Mouse (Mus musculus): ENCODE measurements at regions not wholly inside any gene's neighbourhood (a gene's known extent, or its start where the extent isn't known, plus 50 kb on each side); places are given as distances from the start of the nearest gene placed in this dataset.

DNA sequence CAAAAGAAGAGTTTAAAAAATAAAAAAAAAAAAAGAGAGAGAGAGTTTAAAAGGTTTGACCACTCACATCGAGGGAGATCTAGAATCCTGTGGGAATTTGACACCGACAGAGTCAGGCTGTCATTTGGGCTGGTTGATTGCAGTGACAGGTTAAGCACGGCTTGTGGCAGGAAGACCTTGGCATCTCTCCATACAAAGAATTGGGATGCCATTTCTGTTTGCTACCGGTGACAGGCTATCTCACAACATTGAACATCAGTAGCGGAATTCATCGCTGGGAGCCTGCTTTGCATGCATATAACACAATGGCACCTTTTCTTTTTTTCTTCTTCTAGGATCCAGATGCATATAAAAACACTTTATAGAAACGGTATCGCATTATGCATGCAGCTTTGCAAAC lies 53.7 kb upstream of the Gm26657 start:
- DNase-seq (ENCODE audit: extremely low read depth, insufficient read length, low spot score) = no peak

DNA sequence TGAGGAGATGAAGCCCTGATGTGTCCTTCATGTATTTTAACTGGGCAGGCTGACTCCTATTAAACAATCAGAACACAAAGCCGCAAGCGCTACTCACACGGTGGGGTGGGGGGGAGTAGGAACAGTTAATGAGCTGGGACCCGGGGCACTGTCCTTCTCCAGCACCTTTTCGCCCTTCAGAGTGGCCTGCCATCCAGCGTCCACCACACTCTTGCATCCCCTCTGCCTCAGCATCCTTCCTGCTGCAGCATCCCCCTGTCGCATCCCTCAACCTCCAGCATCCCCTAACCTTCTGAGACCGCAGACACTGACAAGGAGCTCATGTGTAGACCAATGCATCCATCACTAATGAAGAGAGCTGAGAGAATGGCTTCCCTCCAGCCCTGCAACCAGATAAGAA lies 54.2 kb upstream of the Gm26657 start:
- no peak for DNase-seq (ENCODE audit: extremely low read depth, insufficient read length, low spot score)

DNA sequence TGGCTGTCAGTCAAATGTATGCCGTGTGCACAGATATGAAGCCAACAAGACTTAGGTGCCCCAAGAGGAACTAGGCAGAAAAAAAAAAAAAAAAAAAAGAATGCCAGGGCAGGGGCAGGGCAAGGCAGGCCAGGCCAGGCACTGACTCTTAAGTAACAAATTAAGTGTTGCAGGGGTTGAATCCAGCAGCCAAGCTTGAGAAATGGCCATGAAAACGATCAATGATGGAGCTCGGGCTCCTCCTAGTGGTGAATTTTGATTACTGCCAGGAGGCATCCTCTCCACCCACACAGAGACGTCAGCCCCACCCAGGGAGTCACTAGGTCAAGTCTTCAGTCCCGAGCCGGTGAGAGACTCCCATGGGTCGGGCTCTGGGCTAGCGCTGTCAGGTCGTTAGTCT lies 54.7 kb upstream of the Gm26657 start:
- DNase-seq (ENCODE audit: extremely low read depth, insufficient read length, low spot score) = peak; percentile 66

DNA sequence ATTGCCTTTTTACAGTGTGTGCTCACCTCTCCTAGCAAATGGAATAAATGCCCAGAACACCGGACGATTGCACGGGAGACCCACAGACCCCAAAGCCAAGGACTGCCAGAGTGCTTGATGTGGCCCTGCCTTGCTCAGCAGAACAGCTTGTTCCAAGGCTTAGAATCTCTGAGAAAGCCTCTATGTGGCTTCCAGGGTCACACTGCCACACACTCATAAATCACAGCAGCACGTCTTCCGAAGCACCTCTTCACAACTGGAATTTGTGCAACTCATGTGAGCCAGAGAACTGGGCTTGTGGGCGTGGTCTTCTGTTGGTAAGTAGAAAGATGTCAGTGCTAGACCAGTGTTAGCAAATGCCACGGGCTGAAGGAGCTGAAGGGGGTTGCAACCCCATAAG lies 55.8 kb upstream of the Gm26657 start:
- no peak for DNase-seq (ENCODE audit: extremely low read depth, insufficient read length, low spot score)

DNA sequence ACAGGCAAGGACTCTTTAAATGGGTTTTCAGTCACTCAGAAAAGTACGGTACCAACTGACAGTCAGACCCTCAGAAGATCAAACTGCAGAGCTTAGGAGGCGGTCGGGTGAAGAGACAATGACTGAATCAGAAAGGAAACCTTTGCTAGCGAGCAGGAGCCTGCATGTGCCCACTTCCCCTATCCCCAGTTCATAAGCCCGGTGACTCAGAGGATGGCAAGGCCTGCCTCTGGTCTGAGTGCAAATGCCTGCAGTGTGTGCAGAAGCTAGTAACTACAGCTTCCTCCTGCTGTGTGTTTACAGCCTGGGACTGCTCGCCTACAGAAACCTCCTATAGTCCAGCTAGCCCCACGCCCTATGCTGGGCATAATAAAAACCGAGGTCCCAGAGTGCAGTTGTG lies 58.7 kb upstream of the Gm26657 start:
- no peak for DNase-seq (ENCODE audit: extremely low read depth, insufficient read length, low spot score)

DNA sequence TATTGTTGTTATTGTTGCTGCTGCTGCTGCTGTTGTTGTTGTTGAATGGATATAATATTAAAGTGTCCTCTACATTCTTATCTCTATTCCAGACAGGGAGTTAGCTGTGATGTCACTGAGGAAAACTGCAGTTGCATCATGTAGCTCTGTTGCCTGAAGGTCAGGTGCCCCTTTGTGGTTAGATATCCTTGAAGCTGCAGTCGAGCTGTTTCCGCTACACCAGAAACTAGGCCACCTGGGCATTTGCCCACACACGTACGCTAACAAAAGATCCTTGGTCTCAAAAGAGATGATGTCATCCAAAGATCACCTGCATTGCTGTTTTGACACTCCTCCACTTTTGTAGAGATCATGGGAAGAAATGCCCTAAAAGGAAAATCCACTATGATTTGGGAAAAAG lies 66.0 kb upstream of the Gm26657 start:
- DNase-seq (ENCODE audit: extremely low read depth, insufficient read length, low spot score) = no peak

DNA sequence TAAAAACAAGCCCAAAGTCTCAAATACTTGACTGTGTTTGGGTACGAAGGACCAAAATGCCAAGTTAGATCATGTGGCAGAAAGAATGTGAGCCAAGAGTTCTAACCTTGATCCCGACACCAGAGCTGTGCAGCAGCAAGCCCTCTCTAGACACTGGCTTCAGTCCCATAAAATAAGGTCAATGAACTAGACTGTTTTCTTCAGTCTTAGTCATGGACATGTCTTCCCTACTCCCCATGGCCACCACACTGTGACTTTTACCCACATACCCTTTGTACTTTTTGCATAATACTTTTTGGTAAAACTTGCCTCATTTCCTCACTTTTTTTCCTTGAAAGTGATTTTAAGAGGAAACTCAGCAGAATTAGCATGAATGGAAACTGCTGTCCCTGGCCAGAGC lies 74.9 kb upstream of the Gm26657 start:
- no peak for DNase-seq (ENCODE audit: extremely low read depth, insufficient read length, low spot score)

DNA sequence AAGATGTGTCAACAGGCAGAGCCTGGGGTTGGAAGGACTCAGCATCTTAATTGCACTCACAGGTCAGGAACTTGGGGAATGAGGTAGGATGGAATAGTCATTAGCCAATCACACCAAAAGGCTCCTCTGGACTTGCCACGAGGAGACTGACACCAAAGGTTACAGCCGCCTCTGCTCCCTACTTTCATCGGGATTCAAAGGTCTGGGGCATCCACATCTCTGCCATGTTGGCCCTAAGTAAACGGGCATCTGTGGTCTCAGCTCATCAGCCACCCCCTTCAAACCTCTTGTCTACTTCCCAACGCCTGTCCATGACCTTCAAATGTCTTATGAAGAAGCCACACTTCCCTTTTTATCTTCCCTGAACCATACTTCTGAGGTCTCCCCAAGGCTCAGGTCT lies 78.1 kb upstream of the Gm26657 start:
- no peak for DNase-seq (ENCODE audit: extremely low read depth, insufficient read length, low spot score)

DNA sequence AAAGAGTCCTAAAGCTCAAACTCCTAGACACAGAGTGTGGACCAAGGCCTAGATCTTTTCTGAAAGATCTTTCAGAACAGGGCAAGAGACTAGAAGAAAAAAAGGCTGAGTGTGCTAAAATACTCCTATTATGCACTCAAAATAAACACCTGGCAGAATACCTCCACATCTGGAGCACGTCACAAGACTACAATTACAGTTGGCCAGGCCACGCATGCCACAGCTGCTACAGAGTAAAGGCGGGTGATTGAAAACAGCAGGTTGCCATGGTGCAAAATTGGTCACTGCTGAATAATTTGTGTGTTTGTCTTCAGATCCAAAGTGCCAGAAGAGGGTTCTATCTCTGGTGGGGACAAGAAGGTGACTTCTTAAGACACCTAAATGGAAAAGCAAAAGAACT lies 82.8 kb upstream of the Gm26657 start:
- DNase-seq (ENCODE audit: extremely low read depth, insufficient read length, low spot score) = no peak

DNA sequence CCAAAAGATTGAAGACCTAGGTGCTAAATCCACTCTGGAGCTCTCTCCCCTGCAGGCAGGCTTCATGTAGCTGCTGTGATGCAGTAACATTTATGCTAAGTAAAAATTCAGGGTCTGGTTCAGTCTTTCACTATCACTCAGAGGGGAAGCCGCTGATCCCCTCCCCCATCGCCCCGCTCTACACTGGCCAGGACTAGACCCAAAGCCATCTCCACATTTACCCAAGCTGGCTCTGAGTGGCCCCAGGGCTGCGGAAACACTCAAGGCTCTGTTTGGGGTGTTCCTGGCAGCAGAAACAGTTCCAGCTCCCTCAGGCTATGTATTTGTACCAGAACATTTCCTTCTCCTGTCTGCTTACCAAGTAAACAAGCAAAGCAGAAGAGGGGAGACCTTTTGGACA lies 85.5 kb upstream of the Gm26657 start:
- DNase-seq (ENCODE audit: extremely low read depth, insufficient read length, low spot score) = no peak

DNA sequence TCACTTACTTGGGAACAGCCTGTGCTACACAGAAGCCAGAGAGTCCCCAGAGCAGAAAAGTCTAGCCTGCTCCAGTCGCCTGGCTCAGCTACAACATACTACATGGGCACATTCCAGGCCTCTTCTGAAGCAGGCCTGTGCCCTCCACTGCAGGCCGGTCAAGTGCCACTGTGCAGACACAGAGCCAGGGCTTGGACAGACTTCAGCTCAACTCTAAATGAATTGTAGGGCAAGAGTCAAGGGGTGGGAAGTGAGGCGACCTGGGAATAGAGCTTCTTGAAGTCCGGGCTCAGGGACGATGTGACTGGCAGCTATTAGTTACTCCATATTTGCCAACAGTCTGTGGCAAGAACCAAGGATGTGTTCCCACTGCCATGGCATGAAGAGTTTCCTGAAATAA lies 87.1 kb upstream of the Gm26657 start:
- no peak for DNase-seq (ENCODE audit: extremely low read depth, insufficient read length, low spot score)

DNA sequence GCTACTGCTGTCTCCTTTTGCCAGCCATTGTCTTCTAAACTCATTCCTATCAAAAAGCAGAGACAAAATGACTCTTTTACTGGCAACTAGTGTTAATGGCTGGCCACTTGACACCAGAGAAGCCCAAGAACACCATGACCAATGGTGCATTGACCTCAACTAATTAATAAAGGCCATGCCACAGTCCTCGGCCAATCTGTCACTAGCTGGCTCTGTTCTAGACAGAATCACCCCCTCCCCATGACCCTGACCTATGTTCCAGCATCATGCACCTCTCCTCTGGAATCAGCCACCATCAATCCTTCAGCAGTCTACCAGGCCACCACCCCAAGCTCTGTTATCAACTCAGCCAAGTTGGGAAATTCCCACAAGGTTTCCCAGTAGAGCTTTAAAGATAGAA lies 90.1 kb upstream of the Gm26657 start:
- no peak for DNase-seq (ENCODE audit: extremely low read depth, insufficient read length, low spot score)

DNA sequence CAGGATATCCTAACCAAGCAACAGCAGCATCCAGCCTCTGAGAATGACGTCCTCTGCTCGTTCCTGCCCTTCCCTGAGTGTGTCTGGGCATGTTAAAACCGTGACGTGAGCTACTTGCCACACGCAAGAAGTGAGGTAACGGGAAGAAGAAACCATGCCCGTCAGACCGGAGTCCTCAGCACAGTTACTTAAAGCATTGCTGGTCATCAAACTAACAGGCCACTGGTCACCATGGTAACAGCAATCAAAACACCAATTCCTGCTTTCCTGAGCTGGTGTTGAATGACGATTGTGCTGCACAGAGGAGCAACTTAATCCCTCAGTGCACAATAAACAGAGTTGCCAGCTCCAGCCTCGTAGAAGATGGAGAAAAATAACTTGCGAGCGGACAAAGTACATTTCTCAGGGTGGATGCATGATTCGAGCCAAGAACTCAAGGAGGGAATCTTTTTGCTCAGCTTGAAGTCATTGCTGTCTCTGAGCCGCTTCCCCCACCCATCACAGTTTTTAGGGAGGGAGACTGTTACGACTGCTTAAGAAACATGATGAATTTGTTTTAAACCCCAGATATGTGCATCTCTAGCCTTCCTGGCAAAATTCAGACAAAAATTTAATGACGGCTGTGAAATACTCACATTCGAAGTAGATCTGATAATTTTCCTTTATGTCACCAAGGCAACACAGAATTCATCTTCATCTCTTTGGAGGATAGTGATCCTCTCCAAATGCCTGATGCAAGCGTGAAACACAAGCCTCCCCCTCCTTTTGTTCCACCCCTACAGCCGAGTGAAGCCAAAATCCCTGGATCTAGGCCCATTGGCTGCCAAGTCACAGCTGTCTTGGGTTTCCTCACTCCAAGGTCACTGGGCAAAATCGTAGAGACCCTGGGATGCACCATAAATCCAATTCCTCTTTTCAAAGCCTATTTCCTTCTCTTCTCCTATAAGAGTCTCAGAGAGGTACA lies 95.6 kb upstream of the Gm26657 start:
- DNase-seq (ENCODE audit: extremely low read depth, insufficient read length, low spot score) = no peak

DNA sequence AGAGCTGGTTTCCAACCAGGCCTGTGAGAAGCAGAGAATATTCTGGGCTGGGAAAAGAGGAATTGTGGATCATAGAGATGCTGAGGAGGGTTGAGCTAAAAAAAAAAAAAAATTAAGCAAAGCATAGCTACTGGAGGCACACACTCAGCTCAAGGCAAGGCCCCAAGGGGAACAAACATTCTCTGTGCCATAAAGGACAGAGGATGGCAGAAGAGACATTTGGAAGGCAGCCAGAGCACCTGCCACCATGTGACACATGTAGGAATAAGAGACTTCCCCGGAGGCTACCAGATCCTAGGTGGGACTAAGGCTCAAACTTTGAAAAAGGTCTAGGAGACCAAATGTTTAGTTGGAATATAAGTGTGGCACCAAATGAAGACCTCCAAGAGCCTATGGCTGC lies 96.4 kb upstream of the Gm26657 start:
- DNase-seq (ENCODE audit: extremely low read depth, insufficient read length, low spot score) = no peak

DNA sequence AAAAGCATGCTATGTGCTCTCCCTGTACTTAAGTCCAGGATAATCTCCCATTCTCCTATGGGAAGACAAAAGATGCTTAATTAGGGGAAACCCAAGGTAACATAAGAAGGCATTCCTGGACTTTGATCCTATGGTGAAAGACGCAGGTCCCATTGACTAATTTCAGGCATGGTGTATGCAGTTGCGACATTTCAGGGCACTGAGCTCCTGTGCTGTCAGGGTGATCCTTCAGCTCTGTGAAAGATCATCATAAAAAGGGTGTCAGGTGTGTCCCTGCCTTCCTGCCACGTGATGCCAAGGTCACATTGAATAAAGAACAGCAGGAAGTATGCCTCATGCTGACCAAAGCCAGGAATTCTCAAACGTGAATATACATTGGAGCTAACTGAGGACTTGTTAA lies 100.2 kb upstream of the Gm26657 start:
- no peak for DNase-seq (ENCODE audit: extremely low read depth, insufficient read length, low spot score)

DNA sequence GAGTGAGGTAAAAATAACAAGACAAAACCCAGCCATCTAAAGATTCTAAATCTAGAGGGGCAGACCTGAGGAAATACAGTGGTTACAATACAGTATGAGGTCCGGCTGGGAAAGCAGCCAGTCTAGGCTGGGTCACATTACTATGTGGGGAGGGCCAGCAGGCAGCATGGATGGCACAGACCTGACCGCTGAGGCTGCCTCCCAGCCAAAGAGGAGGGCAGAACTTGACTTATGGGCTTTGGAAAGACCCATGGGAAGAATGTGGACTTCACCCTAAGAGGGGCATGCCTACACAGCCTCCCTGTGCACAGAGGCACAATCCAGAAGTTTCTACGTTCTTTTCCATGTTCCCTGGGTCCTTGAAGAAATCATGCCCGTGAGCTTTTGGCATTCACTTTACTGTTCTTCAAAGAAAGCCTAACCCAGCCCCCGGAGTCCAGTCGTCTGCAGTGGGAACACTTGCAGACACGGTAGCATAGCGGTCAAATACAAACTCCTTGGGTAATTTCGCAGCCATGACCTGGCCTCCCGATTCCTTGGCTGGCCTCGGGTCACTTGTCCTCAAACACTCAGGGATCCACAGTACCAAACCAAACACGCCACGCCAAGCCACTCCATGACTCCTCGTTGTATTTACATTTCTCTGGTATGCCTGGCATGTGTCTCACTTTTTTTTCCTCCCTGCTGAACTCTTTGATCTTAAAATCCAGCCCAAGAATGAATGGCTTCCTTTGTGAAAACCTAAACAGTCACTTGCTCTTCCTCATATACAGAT lies 101.0 kb upstream of the Gm26657 start:
- DNase-seq (ENCODE audit: extremely low read depth, insufficient read length, low spot score) = no peak

DNA sequence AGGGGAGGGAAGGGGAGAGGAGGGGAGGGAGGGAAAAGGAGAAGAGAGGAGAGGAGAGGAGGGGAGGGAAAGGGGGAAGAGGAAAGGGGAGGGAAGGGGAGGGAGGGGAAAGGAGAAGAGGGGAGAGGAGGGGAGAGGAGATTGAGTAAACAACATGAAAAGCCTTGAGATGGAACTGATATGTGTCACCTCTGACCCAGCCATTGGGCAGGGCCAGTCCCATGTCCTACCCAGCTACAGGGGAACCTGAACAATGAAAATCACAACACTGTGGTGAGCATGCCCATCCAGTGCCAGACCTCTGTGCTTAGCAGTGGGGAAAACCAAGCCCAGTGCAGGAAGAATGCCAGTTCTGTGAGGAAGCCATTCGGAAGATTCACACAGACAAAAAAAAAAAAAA lies 103.6 kb upstream of the Gm26657 start:
- no peak for DNase-seq (ENCODE audit: extremely low read depth, insufficient read length, low spot score)

DNA sequence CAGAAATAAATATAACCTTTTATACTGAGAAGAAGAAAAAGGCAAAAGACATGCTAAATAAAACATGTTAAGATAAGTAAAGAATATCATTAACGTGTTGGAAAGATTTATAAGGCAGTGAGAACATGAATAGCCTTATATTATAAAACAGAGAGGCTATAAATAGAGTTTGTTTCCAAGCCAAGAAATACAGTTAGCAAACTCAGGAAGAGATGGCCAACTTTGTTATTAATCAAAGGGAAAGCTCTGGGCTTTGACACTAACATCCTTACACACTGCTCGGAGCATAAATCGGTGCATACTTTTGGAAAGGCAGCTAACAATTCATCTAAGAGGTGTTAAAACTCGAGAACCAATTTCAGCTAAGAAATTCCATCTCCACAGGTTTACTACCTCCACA lies 106.3 kb upstream of the Gm26657 start:
- DNase-seq (ENCODE audit: extremely low read depth, insufficient read length, low spot score) = no peak

DNA sequence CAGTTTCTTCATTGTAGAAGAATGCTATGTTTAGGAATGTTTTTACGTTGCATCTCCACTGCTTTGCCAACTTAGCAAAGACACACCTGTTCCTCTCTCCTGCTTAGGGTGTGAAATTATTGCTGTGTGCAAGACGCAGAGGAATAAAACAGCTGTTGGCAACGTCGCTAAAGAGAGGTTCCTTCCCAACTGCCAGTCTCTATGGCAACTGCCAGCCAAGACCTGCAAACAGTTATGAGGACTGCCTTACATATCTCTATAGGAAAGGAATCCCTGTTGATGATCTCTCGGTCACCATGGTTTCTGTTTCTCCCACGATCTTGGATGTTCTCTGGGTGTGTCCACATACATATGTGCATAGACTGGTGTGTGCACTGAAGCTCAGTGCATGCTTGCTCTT lies 109.6 kb upstream of the Gm26657 start:
- no peak for DNase-seq (ENCODE audit: extremely low read depth, insufficient read length, low spot score)

DNA sequence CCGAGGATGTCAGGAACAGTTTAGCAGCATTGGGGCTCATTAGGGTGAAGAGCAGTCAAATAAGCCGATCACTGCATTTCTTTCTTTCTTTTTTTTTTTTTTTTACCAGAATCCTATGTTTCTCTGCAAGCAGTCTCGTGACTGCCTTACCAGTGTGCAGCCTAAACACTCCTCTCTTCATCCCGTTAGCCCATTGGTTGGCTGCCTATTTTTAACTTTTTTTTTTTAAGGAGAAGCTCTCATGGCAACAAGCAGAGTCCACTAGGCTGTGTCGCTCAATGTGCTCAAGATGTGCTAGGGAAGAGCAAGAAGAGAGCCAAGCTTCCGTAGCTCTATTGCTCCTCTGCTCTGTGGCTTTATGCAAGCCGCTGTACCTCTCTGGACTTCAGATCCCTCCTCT lies 112.7 kb upstream of the Gm26657 start:
- no peak for DNase-seq (ENCODE audit: extremely low read depth, insufficient read length, low spot score)

DNA sequence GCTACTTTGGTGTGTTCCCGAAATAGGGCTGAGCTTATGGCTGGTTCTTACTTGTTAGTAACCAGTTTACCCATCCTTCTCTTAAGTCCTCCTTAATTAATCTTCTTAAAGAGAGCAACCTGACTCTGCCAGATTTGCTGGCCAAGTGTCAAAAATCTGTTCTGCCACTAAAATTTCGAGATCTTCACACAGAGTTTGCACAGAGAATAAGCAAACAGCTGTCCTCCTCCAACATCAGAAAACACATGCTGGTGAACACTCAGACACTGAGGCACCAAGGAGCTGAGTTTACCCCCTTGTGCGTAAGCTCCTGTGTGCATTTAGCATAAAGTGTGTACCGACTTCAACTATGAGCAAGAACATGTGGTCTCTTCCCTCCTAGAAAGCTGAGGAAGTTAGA lies 118.1 kb upstream of the Gm26657 start:
- no peak for DNase-seq (ENCODE audit: extremely low read depth, insufficient read length, low spot score)

DNA sequence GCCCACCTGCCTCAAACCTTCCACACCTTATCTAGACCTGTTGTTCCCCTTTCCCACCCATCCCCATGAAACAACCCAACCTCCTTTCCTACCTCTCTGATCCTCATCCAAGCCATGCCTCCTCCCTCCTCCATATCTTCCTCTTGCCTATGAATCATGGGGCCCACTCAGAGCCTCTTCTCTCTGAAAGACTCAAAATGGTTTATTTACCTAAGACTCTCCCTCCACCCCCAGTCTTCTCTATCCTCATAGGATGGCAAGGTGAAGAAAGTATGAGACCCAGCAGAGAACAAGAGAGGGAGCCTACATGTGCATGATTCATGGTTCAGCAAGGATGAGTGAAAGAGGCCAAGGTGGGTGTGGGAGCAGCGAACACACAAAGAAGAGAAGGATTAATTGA lies 118.5 kb upstream of the Gm26657 start:
- no peak for DNase-seq (ENCODE audit: extremely low read depth, insufficient read length, low spot score)
